Mouse (Mus musculus) hindbrain, embryonic 11.5 days (tissue): ENCODE results near the gene Gpc5. TPM values are rescaled to one million over a fixed set of nuclear protein-coding genes. Genes with fewer than 3 reads are reported as not detected.
A peak's percentile ranks its signal among the peaks of the same experiment; 100 is the strongest.

Experiments
- ATAC-seq: fragments of 200-750 bp; cut with Nextera tagmentation; 2 replicates; pipeline ENCODE4 v1.8.0; 2017; ENCODE audit warnings: mild to moderate bottlenecking, moderate TSS enrichment, moderate library complexity; ENCODE audit not compliant: low FRiP score
- DNase-seq: peaks from one replicate; pipeline ENCODE4 v3.0.0-alpha.2; 2015; ENCODE audit warnings: low spot score
- H3K27ac ChIP-seq: fragments of 300-500 bp; sonication (generic); 2 replicates; pipeline ENCODE4 v1.5.1; 2014; ENCODE audit warnings: mild to moderate bottlenecking, low read depth, low read length
- H3K27me3 ChIP-seq: fragments of 300-500 bp; sonication (generic); 2 replicates; pipeline ENCODE4 v1.6.1; 2014; ENCODE audit warnings: mild to moderate bottlenecking, low read length, moderate library complexity, mixed read lengths; ENCODE audit not compliant: control insufficient read depth, insufficient read depth
- H3K36me3 ChIP-seq: fragments of 300-500 bp; sonication (generic); 2 replicates; pipeline ENCODE4 v1.6.1; 2014; ENCODE audit warnings: mild to moderate bottlenecking, low read length, moderate library complexity, mixed read lengths; ENCODE audit not compliant: control insufficient read depth, insufficient read depth
- H3K4me1 ChIP-seq: fragments of 300-500 bp; sonication (generic); replicated peaks from 2 replicates; pipeline ENCODE4 v1.6.1; 2014; ENCODE audit warnings: low read length, mixed read lengths; ENCODE audit not compliant: control insufficient read depth, insufficient read depth
- H3K4me2 ChIP-seq: fragments of 300-500 bp; sonication (generic); replicated peaks from 2 replicates; pipeline ENCODE4 v1.6.1; 2014; ENCODE audit warnings: mild to moderate bottlenecking, low read depth, low read length
- H3K4me3 ChIP-seq: fragments of 300-500 bp; sonication (generic); 2 replicates; pipeline ENCODE4 v1.5.1; 2014; ENCODE audit warnings: low read depth, low read length
- H3K9ac ChIP-seq: fragments of 300-500 bp; sonication (generic); 2 replicates; pipeline ENCODE4 v1.6.1; 2014; ENCODE audit warnings: low read depth, low read length
- H3K9me3 ChIP-seq: fragments of 300-500 bp; sonication (generic); 2 replicates; pipeline ENCODE4 v1.6.1; 2016; ENCODE audit warnings: low read length; ENCODE audit not compliant: control insufficient read depth
- WGBS: fragments of 180-500 bp; shearing (Covaris S2); extraction: QIAGEN DNeasy Blood & Tissue Kit; methylation state at CpG from one replicate; pipeline ENCODE4 v1.1.7; 2014; 5-methylcytosine and 5-hydroxymethylcytosine counted together
- polyA plus RNA-seq: library from polyadenylated mRNA; unstranded; fragments of >200 nt; fragmentation: Nextera tagmentation; extraction: Ambion mirVana; gene quantifications from 2 replicates; pipeline ENCODE4 v1.2.1, GENCODE M21; 2014

The Gpc5 gene
- polyA plus RNA-seq, 1 experiment from 2014 or later, result 0.73 TPM

- no peaks in the 10 kb centered on the region for H3K4me1 ChIP-seq
- H3K9ac ChIP-seq, result no peak overlapping the region
- H3K4me2 ChIP-seq, result no peak overlapping the region
- DNase-seq (no peak), ATAC-seq (no peak)
- no peak overlapping the region for H3K27ac ChIP-seq
- no peaks in the 10 kb centered on the region for H3K9me3 ChIP-seq
- WGBS, result 95% methylated on average over 1 of the region's 1 CpGs
- no peaks in the 10 kb centered on the region for H3K27me3 ChIP-seq
- no peak overlapping the region for H3K4me3 ChIP-seq
- H3K36me3 ChIP-seq, result no peaks in the 10 kb centered on the region
These were observed 654.0 kb downstream of the Gpc5 start for GRCm38 (mm10) chr14:115746013-115746412.

DNA sequence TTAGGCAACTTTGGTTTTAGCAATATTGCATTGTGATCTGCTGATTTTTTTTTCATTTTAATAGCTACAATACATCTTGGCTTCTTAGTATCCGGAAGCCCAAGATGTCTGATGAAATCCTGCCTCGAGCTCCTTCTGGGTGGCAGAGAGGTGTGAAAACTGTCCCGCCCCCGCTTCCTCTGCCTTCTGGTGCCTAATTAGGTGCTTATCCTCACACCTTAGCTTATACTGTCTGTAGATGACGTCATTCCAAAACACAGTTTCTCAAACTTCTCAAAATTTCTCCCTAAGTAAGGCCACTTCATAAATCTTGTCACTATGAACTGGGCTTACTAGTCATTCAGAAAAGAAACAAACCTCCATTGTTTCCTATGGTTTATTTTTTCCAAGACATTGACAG, 668.2 kb downstream of the Gpc5 start:
- 80% methylated on average over 5 of the region's 5 CpGs for WGBS
- Histone ChIP-seq H3K9me3 (no peaks in the 10 kb centered on the region), H3K27ac (no peak overlapping the region), H3K27me3 (no peaks in the 10 kb centered on the region), H3K4me1 (no peaks in the 10 kb centered on the region), H3K9ac (no peak overlapping the region), H3K4me2 (no peak overlapping the region), H3K36me3 (no peaks in the 10 kb centered on the region), H3K4me3 (no peak overlapping the region)
- DNase-seq (no peak), ATAC-seq (no peak)

GRCm38 (mm10) chr14:115779382-115780177, 687.6 kb downstream of the Gpc5 start:
- no peak overlapping the region for H3K9ac ChIP-seq
- H3K4me2 ChIP-seq, result no peak overlapping the region
- H3K4me1 ChIP-seq, result no peaks in the 10 kb centered on the region
- H3K27ac ChIP-seq, result no peak overlapping the region
- no peaks in the 10 kb centered on the region for H3K27me3 ChIP-seq
- peak; percentile 67 for ATAC-seq
- WGBS, result 77% methylated on average over 7 of the region's 7 CpGs
- no peak for DNase-seq
- H3K4me3 ChIP-seq, result no peak overlapping the region
- H3K36me3 ChIP-seq, result no peaks in the 10 kb centered on the region
- no peaks in the 10 kb centered on the region for H3K9me3 ChIP-seq

GRCm38 (mm10) chr14:115804751-115805150, 712.7 kb downstream of the Gpc5 start:
- 24% methylated on average over 2 of the region's 2 CpGs for WGBS
- Histone ChIP-seq H3K27me3 (no peaks in the 10 kb centered on the region), H3K4me3 (no peak overlapping the region), H3K27ac (no peak overlapping the region), H3K9ac (no peak overlapping the region), H3K36me3 (no peaks in the 10 kb centered on the region), H3K9me3 (no peaks in the 10 kb centered on the region), H3K4me1 (no peaks in the 10 kb centered on the region), H3K4me2 (no peak overlapping the region)
- ATAC-seq, result no peak
- DNase-seq, result peak; percentile 9

DNA sequence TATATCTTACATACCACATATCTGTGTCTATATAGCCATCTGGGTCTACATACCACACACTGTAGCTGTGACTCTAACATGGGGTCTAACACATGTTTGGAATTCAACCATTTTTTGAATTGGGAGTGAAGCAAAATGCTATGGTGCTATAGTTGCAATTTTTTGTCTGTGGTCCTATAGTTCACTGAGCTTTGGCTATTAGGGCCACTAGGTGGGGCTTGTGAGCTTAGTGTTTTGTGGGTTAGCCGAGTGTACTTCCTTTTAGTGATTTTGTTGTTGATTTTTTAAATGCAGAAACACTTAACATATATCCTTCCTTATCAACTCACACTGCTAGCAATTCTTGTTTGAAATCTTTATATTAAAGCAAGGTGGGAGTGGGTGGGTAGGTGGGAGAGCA, 727.0 kb downstream of the Gpc5 start:
- H3K4me3 ChIP-seq, result no peak overlapping the region
- H3K4me1 ChIP-seq, result no peaks in the 10 kb centered on the region
- ATAC-seq (peak; percentile 70; the same call in 1 of the 2 replicates), DNase-seq (peak; percentile 64)
- H3K9ac ChIP-seq, result no peak overlapping the region
- H3K9me3 ChIP-seq, result no peaks in the 10 kb centered on the region
- H3K27ac ChIP-seq, result no peak overlapping the region
- H3K27me3 ChIP-seq, result no peaks in the 10 kb centered on the region
- WGBS, result 32% methylated on average over 1 of the region's 1 CpGs
- no peaks in the 10 kb centered on the region for H3K36me3 ChIP-seq
- no peak overlapping the region for H3K4me2 ChIP-seq

- Histone ChIP-seq H3K9ac (no peak overlapping the region), H3K4me3 (no peak overlapping the region), H3K27me3 (no peaks in the 10 kb centered on the region), H3K4me1 (no peaks in the 10 kb centered on the region), H3K9me3 (no peaks in the 10 kb centered on the region), H3K4me2 (no peak overlapping the region), H3K27ac (no peak overlapping the region), H3K36me3 (no peaks in the 10 kb centered on the region)
- no peak for DNase-seq
- 0 out of 2 replicates have a peak, but pooled peaks have one; percentile 53 for ATAC-seq
- WGBS, result 83% methylated on average over 7 of the region's 7 CpGs
These were observed 729.6 kb downstream of the Gpc5 start for GRCm38 (mm10) chr14:115821657-115822056.

GRCm38 (mm10) chr14:115830485-115830884, 738.5 kb downstream of the Gpc5 start:
- H3K9me3 ChIP-seq, result no peaks in the 10 kb centered on the region
- ATAC-seq (peak; percentile 38; the same call in 1 of the 2 replicates), DNase-seq (no peak)
- H3K27ac ChIP-seq, result no peak overlapping the region
- H3K36me3 ChIP-seq, result no peaks in the 10 kb centered on the region
- WGBS, result 76% methylated on average over 5 of the region's 5 CpGs
- no peak overlapping the region for H3K9ac ChIP-seq
- H3K4me2 ChIP-seq, result no peak overlapping the region
- H3K27me3 ChIP-seq, result no peaks in the 10 kb centered on the region
- H3K4me3 ChIP-seq, result no peak overlapping the region
- no peaks in the 10 kb centered on the region for H3K4me1 ChIP-seq

GRCm38 (mm10) chr14:115831219-115831755, 739.3 kb downstream of the Gpc5 start:
- peak; percentile 71 for ATAC-seq
- Histone ChIP-seq H3K4me2 (no peak overlapping the region), H3K27ac (no peak overlapping the region)

More at GRCm38 (mm10) chr14:115831219-115831755, 739.3 kb downstream of the Gpc5 start:
- DNase-seq, result peak; percentile 85
- H3K4me3 ChIP-seq, result no peak overlapping the region
- no peaks in the 10 kb centered on the region for H3K9me3 ChIP-seq
- WGBS, result 1% methylated on average over 7 of the region's 7 CpGs
- no peaks in the 10 kb centered on the region for H3K4me1 ChIP-seq
- no peaks in the 10 kb centered on the region for H3K36me3 ChIP-seq
- no peak overlapping the region for H3K9ac ChIP-seq
- no peaks in the 10 kb centered on the region for H3K27me3 ChIP-seq
